8 mouse cellular contexts compared by ENCODE assay signal in genomic region chr12:16870405-16871068, GRCm38 (mm10). TPM values are rescaled to one million over a fixed set of nuclear protein-coding genes. Genes with fewer than 3 reads are reported as not detected.
DNase-seq lines count a peak whose midpoint lies in the region; ATAC-seq and TF ChIP-seq lines count a peak whose summit lies in the region.

No protein-coding gene starts in this region.

- no peak overlapping the region for H3K4me2 ChIP-seq in forebrain, embryonic 14.5 days (ENCODE audit: low read length)
- peak overlapping the region; percentile 31 for H3K4me2 ChIP-seq in lung, embryonic 14.5 days

- DNase-seq in forebrain, embryonic 10.5 days (ENCODE audit: extremely low spot score, low spot score), result peak; percentile 27
- DNase-seq in forebrain, embryonic 14.5 days (ENCODE audit: low spot score), result no peak
- peak; percentile 75 to 78 for DNase-seq in cerebellum, postnatal 10 days
- peak; percentile 79 to 84 for DNase-seq in heart, adult 2 months
- DNase-seq in kidney, adult 11 months, result peak; percentile 70
- DNase-seq in lung, embryonic 14.5 days, result peak; percentile 82
- peak; percentile 28 to 47 for DNase-seq in spleen, postnatal 10 days (ENCODE audit: low spot score in 2 of 2)
- no peak for DNase-seq in thymus, postnatal 0 days (ENCODE audit: low spot score)

- H3K9me3 ChIP-seq in forebrain, embryonic 10.5 days, result no peaks in the 10 kb centered on the region
- no peaks in the 10 kb centered on the region for H3K9me3 ChIP-seq in forebrain, embryonic 14.5 days (replicated peaks; ENCODE audit: control insufficient read depth, low read length)
- no peaks in the 10 kb centered on the region for H3K9me3 ChIP-seq in lung, embryonic 14.5 days (ENCODE audit: low read depth, low read length)

- 44% methylated on average over 8 of the region's 8 CpGs for WGBS in forebrain, embryonic 10.5 days
- WGBS in forebrain, embryonic 14.5 days, result 62% methylated on average over 8 of the region's 8 CpGs
- WGBS in heart, adult 2 months, result 27% methylated on average over 8 of the region's 8 CpGs
- 17% methylated on average over 8 of the region's 8 CpGs for WGBS in lung, embryonic 14.5 days

- TF ChIP-seq EP300 in heart, adult 2 months (IDR thresholded peaks at IDR 0.05; ENCODE audit: insufficient read depth, low read depth, low read length), result peak; percentile 31; the same call in 1 of the 2 replicates

- H3K36me3 ChIP-seq in forebrain, embryonic 10.5 days (replicated peaks), result no peaks in the 10 kb centered on the region
- no peaks in the 10 kb centered on the region for H3K36me3 ChIP-seq in forebrain, embryonic 14.5 days (ENCODE audit: control insufficient read depth, insufficient read depth, low read length)
- H3K36me3 ChIP-seq in heart, adult 2 months (ENCODE audit: control insufficient read depth, insufficient read depth, low read length), result no peaks in the 10 kb centered on the region
- no peaks in the 10 kb centered on the region for H3K36me3 ChIP-seq in lung, embryonic 14.5 days (ENCODE audit: insufficient read depth)

- no peak overlapping the region for H3K9ac ChIP-seq in forebrain, embryonic 14.5 days (ENCODE audit: low read length)
- H3K9ac ChIP-seq in heart, adult 2 months (ENCODE audit: low read depth, low read length), result 0 out of 2 replicates have a peak overlapping the region, but pooled peaks have one; percentile 2
- peak overlapping the region; percentile 35; the same call in 1 of the 2 replicates for H3K9ac ChIP-seq in lung, embryonic 14.5 days

- peaks cover 30% of the 10 kb centered on the region for H3K4me1 ChIP-seq in forebrain, embryonic 10.5 days
- no peaks in the 10 kb centered on the region for H3K4me1 ChIP-seq in forebrain, embryonic 14.5 days (ENCODE audit: control insufficient read depth, insufficient read depth, low read length)
- H3K4me1 ChIP-seq in heart, adult 2 months (ENCODE audit: control insufficient read depth, insufficient read depth, low read length), result peaks cover 36% of the 10 kb centered on the region
- H3K4me1 ChIP-seq in lung, embryonic 14.5 days (ENCODE audit: insufficient read depth), result peaks cover 47% of the 10 kb centered on the region

- TF ChIP-seq CTCF in heart, adult 2 months (IDR thresholded peaks at IDR 0.05), result 0 out of 2 replicates have a peak, but pooled peaks have one; percentile 16
- TF ChIP-seq CTCF in lung, embryonic 14.5 days (IDR thresholded peaks at IDR 0.05; ENCODE audit: low read depth), result no peak

- H3K27ac ChIP-seq in forebrain, embryonic 10.5 days, result peak overlapping the region; percentile 82
- no peak overlapping the region for H3K27ac ChIP-seq in forebrain, embryonic 14.5 days (ENCODE audit: low read depth, low read length)
- peak overlapping the region; percentile 88 for H3K27ac ChIP-seq in heart, adult 2 months
- peak overlapping the region; percentile 97 for H3K27ac ChIP-seq in lung, embryonic 14.5 days (ENCODE audit: low read depth)

- no peaks in the 10 kb centered on the region for H3K27me3 ChIP-seq in forebrain, embryonic 10.5 days (ENCODE audit: poor library complexity, severe bottlenecking)
- H3K27me3 ChIP-seq in forebrain, embryonic 14.5 days (replicated peaks; ENCODE audit: control insufficient read depth, insufficient read depth, low read length), result no peaks in the 10 kb centered on the region
- H3K27me3 ChIP-seq in heart, adult 2 months (ENCODE audit: control insufficient read depth, insufficient read depth, low read length), result no peaks in the 10 kb centered on the region
- H3K27me3 ChIP-seq in lung, embryonic 14.5 days (ENCODE audit: insufficient read depth, low read length), result no peaks in the 10 kb centered on the region

- no peak overlapping the region for H3K4me3 ChIP-seq in forebrain, embryonic 10.5 days
- no peak overlapping the region for H3K4me3 ChIP-seq in forebrain, embryonic 14.5 days (ENCODE audit: low read depth, low read length)
- H3K4me3 ChIP-seq in heart, adult 2 months, result no peak overlapping the region
- H3K4me3 ChIP-seq in lung, embryonic 14.5 days (ENCODE audit: low read depth, low read length), result no peak overlapping the region

- intact Hi-C loops in heart, adult 2 months (cut with DNase I), result loop anchor here (2.0 kb wide), 2 partner anchors 16 to 28 kb away; no protein-coding TSS in a partner anchor

- no peak for ATAC-seq in forebrain, embryonic 14.5 days
- ATAC-seq in lung, embryonic 14.5 days (ENCODE audit: insufficient read depth), result peak; percentile 87

- TF ChIP-seq POLR2A in heart, adult 2 months (IDR thresholded peaks at IDR 0.05; ENCODE audit: insufficient read depth, low read depth, low read length), result no peak

- H3K79me2 ChIP-seq in heart, adult 2 months (replicated peaks; ENCODE audit: control insufficient read depth, insufficient read depth, low read length), result no peaks in the 10 kb centered on the region

RNA-seq across cellular contexts. Expression of gene Rock2, which starts 24.2 kb away (rescaled TPM):
- polyA plus RNA-seq in forebrain, embryonic 10.5 days (2016; fragmentation: Nextera tagmentation; extraction: Ambion mirVana), result 10.5 and 11.5 TPM in 2 replicates
- 12.1 and 13.8 TPM in 2 replicates for polyA plus RNA-seq in forebrain, embryonic 14.5 days (2014; fragmentation: Nextera tagmentation; extraction: Ambion mirVana)
- 10 to 100 TPM; 78.0 to 80.2 TPM for total RNA-seq in heart, adult 2 months (2021)
- polyA plus RNA-seq in heart, adult 2 months (2012; rRNA removed), result 11.2 and 27.6 TPM in 2 replicates
- 22.6 and 23.2 TPM in 2 replicates for polyA plus RNA-seq in lung, embryonic 14.5 days (2014; fragmentation: Nextera tagmentation; extraction: Ambion mirVana)
- polyA plus RNA-seq in thymus, postnatal 0 days (2015; fragmentation: Nextera tagmentation; extraction: Ambion mirVana), result 10.3 and 11.9 TPM in 2 replicates

RNA-seq across cellular contexts. Expression of gene E2f6, which starts 59.8 kb away (rescaled TPM):
- polyA plus RNA-seq in forebrain, embryonic 10.5 days (2016; fragmentation: Nextera tagmentation; extraction: Ambion mirVana), result 63.0 and 67.6 TPM in 2 replicates
- 33.9 and 36.4 TPM in 2 replicates for polyA plus RNA-seq in forebrain, embryonic 14.5 days (2014; fragmentation: Nextera tagmentation; extraction: Ambion mirVana)
- total RNA-seq in heart, adult 2 months (2021), result 10 to 100 TPM; 79.1 to 84.1 TPM
- polyA plus RNA-seq in heart, adult 2 months (2012; rRNA removed), result 46.7 and 87.4 TPM in 2 replicates
- polyA plus RNA-seq in lung, embryonic 14.5 days (2014; fragmentation: Nextera tagmentation; extraction: Ambion mirVana), result 49.0 and 49.8 TPM in 2 replicates
- polyA plus RNA-seq in thymus, postnatal 0 days (2015; fragmentation: Nextera tagmentation; extraction: Ambion mirVana), result 22.7 and 23.6 TPM in 2 replicates

Comparison
In these comparisons a context has a peak if more than half of its experiments do, and no peak if none do; other contexts are left out.
1. DNase-seq: peak in forebrain, embryonic 10.5 days (single experiment), cerebellum, postnatal 10 days (2 of 2), heart, adult 2 months (2 of 2), kidney, adult 11 months (single experiment), lung, embryonic 14.5 days (single experiment) and spleen, postnatal 10 days (2 of 2); none in forebrain, embryonic 14.5 days (single experiment) and thymus, postnatal 0 days (single experiment).